Mouse (Mus musculus): ENCODE data around the gene Trappc1.

DNA sequence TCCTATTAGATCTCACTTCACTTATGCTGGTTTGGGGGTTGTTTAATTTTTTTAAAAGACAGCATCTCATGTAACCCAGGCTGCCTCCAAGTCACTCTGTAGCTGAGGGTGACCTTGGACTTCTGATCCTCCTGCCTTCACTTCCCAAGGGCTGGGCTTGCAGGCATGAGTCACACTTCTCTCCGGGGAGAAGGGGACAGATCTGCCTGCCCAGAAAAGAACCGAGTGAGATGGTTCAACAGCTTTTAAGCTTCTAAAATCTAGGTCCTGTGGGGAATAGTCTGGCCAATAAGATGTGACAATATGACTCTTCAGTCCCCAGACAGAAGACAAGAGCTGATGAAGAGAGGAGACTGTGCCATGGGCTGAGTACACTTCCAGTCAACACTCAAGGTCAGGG, 47.7 kb upstream of the Trappc1 start:
- TF ChIP-seq CTCF (IDR thresholded peaks at IDR 0.05; ENCODE audit: extremely low read depth, insufficient read depth, insufficient read length, insufficient replicate concordance) (no peak), POLR2A (IDR thresholded peaks at IDR 0.05; ENCODE audit: low read depth, low read length) (no peak)
